Mouse (Mus musculus) thymus, adult 2 months (tissue): Measurements from ENCODE around the gene Atmin. TPM values are rescaled to one million over a fixed set of nuclear protein-coding genes. Genes with fewer than 3 reads are reported as not detected.

Source experiments
- DNase-seq: peaks from one replicate; pipeline ENCODE4 v3.0.0; 2021
- H3K27ac ChIP-seq: fragments of 200-500 bp; 2 replicates; pipeline ENCODE4 v1.5.1; 2012; ENCODE audit warnings: low read length, control low read depth; ENCODE audit not compliant: control insufficient read depth, insufficient read depth
- H3K27me3 ChIP-seq: fragments of 200-500 bp; 2 replicates; pipeline ENCODE4 v1.6.1; 2012; ENCODE audit warnings: mild to moderate bottlenecking, low read length, moderate library complexity, mixed read lengths; ENCODE audit not compliant: control insufficient read depth, insufficient read depth
- H3K36me3 ChIP-seq: fragments of 200-500 bp; 2 replicates; pipeline ENCODE4 v1.6.1; 2012; ENCODE audit warnings: mild to moderate bottlenecking, low read length, moderate library complexity; ENCODE audit not compliant: control insufficient read depth, insufficient read depth
- H3K4me1 ChIP-seq: fragments of 200-500 bp; replicated peaks from 2 replicates; pipeline ENCODE4 v1.6.1; 2012; ENCODE audit warnings: low read length; ENCODE audit not compliant: control insufficient read depth, insufficient read depth
- H3K4me3 ChIP-seq: fragments of 200-500 bp; 2 replicates; pipeline ENCODE4 v1.5.1; 2012; ENCODE audit warnings: mild to moderate bottlenecking, low read length, control low read depth, moderate library complexity; ENCODE audit not compliant: control insufficient read depth, insufficient read depth
- CTCF ChIP-seq: fragments of 200-500 bp; IDR thresholded peaks from 2 replicates; pipeline ENCODE4 v1.5.1; 2012; ENCODE audit warnings: mild to moderate bottlenecking, control low read depth, low read length, moderate library complexity, borderline replicate concordance; ENCODE audit not compliant: control insufficient read depth, poor library complexity, insufficient read depth; ENCODE audit errors: extremely low read depth
- POLR2A ChIP-seq: fragments of 200-500 bp; IDR thresholded peaks from 2 replicates; pipeline ENCODE4 v1.6.1; 2012; ENCODE audit warnings: mild to moderate bottlenecking, low read length, control low read depth, moderate library complexity; ENCODE audit not compliant: control insufficient read depth, poor library complexity, insufficient read depth; ENCODE audit errors: extremely low read depth
- WGBS: fragments of 180-500 bp; shearing (Covaris S2); methylation state at CpG from one replicate; pipeline ENCODE4 v1.1.7; 2018; 5-methylcytosine and 5-hydroxymethylcytosine counted together
- polyA plus RNA-seq: library from polyadenylated mRNA; depleted of rRNA; stranded (reverse); fragments of >200 nt; gene quantifications from 2 replicates; pipeline ENCODE4 v1.2.3, GENCODE M21; 2012; rRNA removed

Gene Atmin
- polyA plus RNA-seq, 1 experiment: 20.8 TPM

DNA sequence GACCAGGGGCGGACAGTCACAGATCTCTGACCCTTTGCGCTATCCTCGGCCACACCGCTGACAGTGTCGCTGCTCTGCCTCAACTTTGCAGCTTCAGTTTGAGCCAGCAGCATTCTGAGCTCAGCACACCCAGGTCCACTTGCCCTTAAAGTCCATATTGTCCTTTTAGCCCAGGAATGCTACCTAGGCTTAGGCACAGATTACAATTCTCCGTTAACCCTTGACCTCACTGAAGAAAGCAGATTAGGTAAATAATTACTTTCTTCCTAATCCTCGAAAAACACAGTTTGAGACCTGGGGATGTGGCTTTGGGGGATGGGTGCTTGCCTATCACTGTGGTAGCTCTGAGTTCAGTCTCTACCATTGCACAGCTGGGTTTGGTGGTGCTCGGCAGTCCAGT lies 48.0 kb downstream of the Atmin start:
- no peaks in the 10 kb centered on the region for H3K36me3 ChIP-seq
- peaks cover 11% of the 10 kb centered on the region for H3K4me1 ChIP-seq
- H3K4me3 ChIP-seq: no peak overlapping the region
- WGBS: 95% methylated on average over 8 of the region's 8 CpGs
- no peak overlapping the region for H3K27ac ChIP-seq
- TF ChIP-seq POLR2A (no peak), CTCF (no peak)
- H3K27me3 ChIP-seq: no peaks in the 10 kb centered on the region
- DNase-seq: no peak

DNA sequence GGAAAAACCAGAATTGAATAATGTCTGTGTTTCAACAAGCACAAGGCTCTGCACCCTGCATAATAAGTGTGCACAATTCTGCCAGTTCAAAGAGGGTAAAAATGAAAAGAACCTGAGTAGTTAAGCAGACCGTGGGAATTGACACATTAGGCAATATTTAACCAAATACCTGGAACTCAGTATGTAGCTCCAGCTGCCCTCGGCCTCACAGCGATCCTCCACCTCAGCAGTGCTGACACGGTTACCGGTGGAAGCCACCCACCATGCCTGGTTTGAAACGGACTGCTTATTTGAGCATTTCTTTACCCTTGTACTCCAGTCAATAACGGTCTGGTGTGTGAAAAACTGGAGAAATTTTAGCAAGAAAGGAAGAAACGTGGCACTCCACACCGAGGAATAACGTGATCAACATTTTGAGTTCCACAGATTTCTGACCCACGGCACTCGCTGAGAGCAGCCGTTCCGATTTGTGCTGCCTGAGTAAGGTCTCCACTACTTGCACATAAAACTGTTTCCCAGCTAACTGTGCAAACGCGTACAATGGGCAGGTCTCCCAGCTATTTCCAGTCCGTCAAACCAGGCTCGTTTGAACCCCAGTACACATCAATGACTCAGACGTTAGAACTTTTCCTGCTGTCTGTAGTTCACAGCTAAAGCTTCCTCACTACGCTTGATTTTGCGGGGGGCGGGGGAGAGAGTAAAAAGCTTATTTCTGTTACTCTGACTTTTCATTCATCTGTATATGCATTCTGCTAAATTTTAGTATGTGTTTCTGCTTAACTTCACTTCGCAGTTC lies 49.2 kb downstream of the Atmin start:
- DNase-seq: peak; percentile 41
- H3K27ac ChIP-seq: no peak overlapping the region
- WGBS: 7% methylated on average over 23 of the region's 23 CpGs
- no peaks in the 10 kb centered on the region for H3K36me3 ChIP-seq
- no peaks in the 10 kb centered on the region for H3K27me3 ChIP-seq
- peak overlapping the region; percentile 84 for H3K4me3 ChIP-seq
- TF ChIP-seq POLR2A: no peak
- no peak for TF ChIP-seq CTCF
- peaks cover 11% of the 10 kb centered on the region for H3K4me1 ChIP-seq

DNA sequence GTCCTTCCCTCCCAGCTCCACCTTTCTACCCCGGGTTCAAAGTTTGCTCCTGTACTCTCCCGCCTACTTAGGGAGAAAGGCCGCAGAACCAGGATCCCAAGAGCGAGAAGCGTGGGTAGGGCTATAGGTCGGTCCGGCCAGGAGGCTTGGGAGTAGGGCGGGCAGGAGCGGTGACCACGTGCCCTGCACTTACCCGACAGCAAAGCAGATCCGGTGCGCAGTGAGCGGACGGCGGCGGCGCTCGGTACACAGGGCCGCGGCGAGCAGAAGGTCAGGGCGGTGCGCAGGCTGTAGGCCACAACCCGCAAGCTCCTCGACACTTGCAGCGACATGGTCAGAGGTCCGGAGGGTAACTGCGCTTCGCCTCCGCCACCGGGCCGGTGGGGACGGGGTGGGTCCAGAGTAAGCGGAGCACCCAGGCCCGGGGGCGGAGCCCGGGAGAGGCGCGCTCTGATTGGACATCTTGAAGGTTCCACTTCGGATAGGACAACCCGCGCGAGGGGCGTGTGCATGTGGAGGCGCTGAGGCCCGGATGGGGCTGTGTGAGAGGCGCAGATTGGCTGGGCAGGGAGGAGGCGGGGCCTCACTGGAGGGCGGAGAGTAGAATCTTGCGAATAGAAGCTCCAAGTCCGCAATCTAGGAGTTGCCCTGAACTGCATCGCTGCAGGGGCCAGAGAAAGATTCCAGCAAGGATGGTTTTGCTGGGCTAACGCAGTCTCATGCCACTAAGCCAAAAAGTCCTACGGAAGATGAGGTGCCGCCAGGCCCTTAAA lies 50.1 kb downstream of the Atmin start, which contains the start of gene Gcsh:
Gcsh (minus strand) TSS at position 443 of the 773 bp plus-strand sequence.
- under 1% methylated on average over 56 of the region's 56 CpGs for WGBS
- DNase-seq: peak; percentile 98
- H3K27me3 ChIP-seq: no peaks in the 10 kb centered on the region
- no peaks in the 10 kb centered on the region for H3K36me3 ChIP-seq
- H3K4me1 ChIP-seq: peaks cover 11% of the 10 kb centered on the region
- TF ChIP-seq CTCF (no peak), POLR2A (peak; percentile 45; the same call in 1 of the 2 replicates)
- H3K27ac ChIP-seq: no peak within 1 kb of the TSS
- H3K4me3 ChIP-seq: peak within 1 kb of the TSS; percentile 84

DNA sequence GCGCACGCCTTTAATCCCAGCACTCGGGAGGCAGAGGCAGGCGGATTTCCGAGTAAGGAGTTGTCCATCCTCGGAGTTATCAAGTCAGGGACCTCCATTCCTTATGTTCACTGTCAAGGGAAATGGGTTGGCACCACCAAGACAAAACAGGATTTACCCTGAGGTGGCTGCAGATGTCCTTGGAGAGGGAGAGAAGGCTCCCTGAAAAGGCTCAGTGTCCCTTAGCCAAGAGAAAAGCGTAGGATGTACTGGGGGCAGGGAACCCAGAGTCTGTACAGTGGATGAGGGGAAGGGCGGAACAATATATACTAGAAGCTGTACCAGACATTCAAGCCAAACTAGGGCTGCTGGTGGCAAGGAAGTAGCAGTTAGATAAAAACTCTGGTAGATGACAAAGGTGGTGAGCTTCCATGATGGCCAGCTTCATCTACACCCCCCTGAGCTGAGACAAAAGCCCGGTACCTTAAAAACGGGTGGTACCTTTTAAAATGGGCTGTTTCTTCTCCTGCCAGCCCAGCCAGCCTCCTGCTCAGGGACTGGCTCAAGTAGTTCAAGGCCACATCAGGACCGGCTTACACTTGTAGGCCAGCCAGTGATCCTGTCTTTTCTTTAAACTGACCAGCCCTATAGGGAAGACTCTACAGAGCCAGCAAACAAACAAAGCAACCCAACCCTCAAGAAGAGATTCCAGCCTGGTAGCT lies 51.0 kb downstream of the Atmin start:
- no peak for DNase-seq
- H3K4me1 ChIP-seq: peaks cover 11% of the 10 kb centered on the region
- H3K36me3 ChIP-seq: no peaks in the 10 kb centered on the region
- no peaks in the 10 kb centered on the region for H3K27me3 ChIP-seq
- no peak overlapping the region for H3K4me3 ChIP-seq
- H3K27ac ChIP-seq: no peak overlapping the region
- 76% methylated on average over 11 of the region's 11 CpGs for WGBS
- no peak for TF ChIP-seq CTCF
- no peak for TF ChIP-seq POLR2A

Other genes starting within 250 kb of the Atmin start
- 12.1 and 13.3 TPM in 2 replicates for gene Cdyl2, start 210.4 kb upstream of the Atmin start, polyA plus RNA-seq
- gene Cmc2, start 21.9 kb upstream of the Atmin start, polyA plus RNA-seq: 16.2 and 18.9 TPM in 2 replicates
- 20.5 and 22.7 TPM in 2 replicates for gene Cenpn, start 21.7 kb upstream of the Atmin start, polyA plus RNA-seq
- gene 1700030J22Rik, start 35.6 kb downstream of the Atmin start, polyA plus RNA-seq: 0.53 and 0.55 TPM in 2 replicates
- gene Gcsh, start 50.1 kb downstream of the Atmin start, polyA plus RNA-seq: 14.7 and 16.0 TPM in 2 replicates
- gene Pkd1l2, start 139.1 kb downstream of the Atmin start, polyA plus RNA-seq: 0.09 and 0.16 TPM in 2 replicates
- 0.06 and 0.07 TPM in 2 replicates for gene Bco1, start 152.5 kb downstream of the Atmin start, polyA plus RNA-seq
- 6.3 and 7.1 TPM in 2 replicates for gene Gan, start 214.7 kb downstream of the Atmin start, polyA plus RNA-seq